Mouse (Mus musculus): Measurements from ENCODE around the gene Dusp13. TPM values are rescaled to one million over a fixed set of nuclear protein-coding genes. Genes with fewer than 3 reads are reported as not detected.

Dusp13 gene
- total RNA-seq, 2 experiments from 2014 or later, result 0.77 TPM; not detected in 1

GRCm38 (mm10) chr14:21706759-21707571 is 44.0 kb downstream of the Dusp13 start:
- DNase-seq (ENCODE audit: low spot score in 2 of 2), result no peak

GRCm38 (mm10) chr14:21705462-21705861 is 45.5 kb downstream of the Dusp13 start:
- no peak for DNase-seq (ENCODE audit: low spot score in 2 of 2)

GRCm38 (mm10) chr14:21703255-21703654 is 47.7 kb downstream of the Dusp13 start:
- no peak for DNase-seq (ENCODE audit: low spot score in 2 of 2)

- DNase-seq (ENCODE audit: low spot score in 2 of 2), result no peak
Measured at GRCm38 (mm10) chr14:21702691-21703090, 48.3 kb downstream of the Dusp13 start.

GRCm38 (mm10) chr14:21696186-21696830 is 54.7 kb downstream of the Dusp13 start:
- DNase-seq (ENCODE audit: low spot score in 2 of 2), result no peak

- DNase-seq (ENCODE audit: low spot score in 2 of 2), result no peak
Measured at GRCm38 (mm10) chr14:21695020-21695419, 56.0 kb downstream of the Dusp13 start.

- DNase-seq (ENCODE audit: low spot score in 2 of 2), result no peak
Measured at GRCm38 (mm10) chr14:21691070-21691469, 59.9 kb downstream of the Dusp13 start.

- DNase-seq (ENCODE audit: low spot score in 2 of 2), result no peak
Measured at GRCm38 (mm10) chr14:21686376-21687279, 64.4 kb downstream of the Dusp13 start.

- no peak for DNase-seq (ENCODE audit: low spot score in 2 of 2)
Measured at GRCm38 (mm10) chr14:21685411-21686146, 65.4 kb downstream of the Dusp13 start.

GRCm38 (mm10) chr14:21683834-21684233 is 67.1 kb downstream of the Dusp13 start:
- no peak for DNase-seq (ENCODE audit: low spot score in 2 of 2)

Other genes with a start within 250 kb of the Dusp13 start
- gene Dupd1, start 36.6 kb downstream of the Dusp13 start, total RNA-seq (2021), result 1 to 10 TPM in 1 of 2 experiments, under 1 TPM in 1; 0.83 to 2.5 TPM
- gene Samd8, start 650 bp downstream of the Dusp13 start, total RNA-seq (2021), result 10 to 100 TPM; 45.1 to 52.9 TPM
- 100 to 1,000 TPM; 205 to 245 TPM for gene Vdac2, start 74.1 kb upstream of the Dusp13 start, total RNA-seq (2021)
- gene Comtd1, start 97.8 kb upstream of the Dusp13 start, total RNA-seq (2021), result 10 to 100 TPM; 60.4 to 63.9 TPM
- 10 to 100 TPM; 21.9 to 25.3 TPM for gene Zfp503, start 238.4 kb upstream of the Dusp13 start, total RNA-seq (2021)